Mouse (Mus musculus): ENCODE measurements around the gene Zeb2.

GRCm38 (mm10) chr2:45115720-45116495, 1.3 kb downstream of the Zeb2 start:
- TF ChIP-seq MAX (IDR thresholded peaks at IDR 0.05; ENCODE audit: low read depth) (no peak), POLR2A (IDR thresholded peaks at IDR 0.05; ENCODE audit: insufficient read length, low read depth) (no peak), MYOG (IDR thresholded peaks at IDR 0.05; ENCODE audit: control insufficient read depth in 1 of 3, insufficient read depth in 1 of 3, insufficient read length in 2 of 3, low read depth in 2 of 3) (no peak), MYOD1 (IDR thresholded peaks at IDR 0.05; ENCODE audit: control insufficient read depth in 1 of 3, insufficient read length in 2 of 3, low read depth in 2 of 3) (no peak), E2F4 (IDR thresholded peaks at IDR 0.05; ENCODE audit: insufficient read depth) (no peak), TCF12 (IDR thresholded peaks at IDR 0.05; ENCODE audit: insufficient read depth, poor library complexity, severe bottlenecking) (no peak), REST (IDR thresholded peaks at IDR 0.05; ENCODE audit: insufficient read depth, insufficient read length) (no peak), SRF (IDR thresholded peaks at IDR 0.05; ENCODE audit: control insufficient read depth, insufficient read length, low read depth) (no peak), TCF3 (IDR thresholded peaks at IDR 0.05; ENCODE audit: insufficient read length, low read depth) (no peak), USF1 (IDR thresholded peaks at IDR 0.05; ENCODE audit: low read depth) (no peak), POLR2AphosphoS2 (IDR thresholded peaks at IDR 0.05; ENCODE audit: insufficient read length, low read depth) (no peak), CEBPB (IDR thresholded peaks at IDR 0.05; ENCODE audit: insufficient read depth, poor library complexity, severe bottlenecking) (no peak)
